Mouse (Mus musculus) adrenal gland, postnatal 14 days (tissue): ENCODE results near the gene Ggnbp2. TPM values are rescaled to one million over a fixed set of nuclear protein-coding genes. Genes with fewer than 3 reads are reported as not detected.

ENCODE experiments used
- DNase-seq: peaks from one replicate; pipeline ENCODE4 v3.0.0; 2021; ENCODE audit warnings: mixed read lengths
- microRNA-seq, 2 experiments: library from miRNA; unstranded; fragments of <30 nt; microRNA quantifications; one replicate each; pipeline ENCODE4 v1.2.0; 2021
- total RNA-seq: library from RNA; stranded (reverse); gene quantifications from 2 replicates; pipeline ENCODE4 v1.2.3, GENCODE M21; 2021

Ggnbp2 gene
- total RNA-seq, 1 experiment from 2014 or later = 74.2 TPM

- DNase-seq = no peak
These were observed 45.3 kb downstream of the Ggnbp2 start for GRCm38 (mm10) chr11:84825261-84825807.

- DNase-seq = peak; percentile 46
These were observed 47.1 kb downstream of the Ggnbp2 start for GRCm38 (mm10) chr11:84823484-84823897.

- no peak for DNase-seq
These were observed 48.1 kb downstream of the Ggnbp2 start for GRCm38 (mm10) chr11:84822487-84822886.

GRCm38 (mm10) chr11:84821131-84821770 lies 49.4 kb downstream of the Ggnbp2 start:
- DNase-seq = no peak

- peak; percentile 98 for DNase-seq
These were observed 51.5 kb downstream of the Ggnbp2 start, which contains the start of gene Mrm1 for GRCm38 (mm10) chr11:84818961-84819692. Gene Mrm1 (minus strand): TSS chr11:84819515.

- peak; percentile 88 for DNase-seq
These were observed 52.3 kb downstream of the Ggnbp2 start for GRCm38 (mm10) chr11:84818085-84818960.

GRCm38 (mm10) chr11:84817362-84817761 lies 53.3 kb downstream of the Ggnbp2 start:
- DNase-seq = peak; percentile 65

GRCm38 (mm10) chr11:84813724-84814510 lies 56.7 kb downstream of the Ggnbp2 start:
- peak; percentile 80 for DNase-seq

- no peak for DNase-seq
These were observed 66.2 kb downstream of the Ggnbp2 start for GRCm38 (mm10) chr11:84804373-84804772.

GRCm38 (mm10) chr11:84797627-84798353 lies 72.8 kb downstream of the Ggnbp2 start:
- DNase-seq = peak; percentile 83

- DNase-seq = no peak
These were observed 73.6 kb downstream of the Ggnbp2 start for GRCm38 (mm10) chr11:84797026-84797425.

- DNase-seq = peak; percentile 74
These were observed 76.0 kb downstream of the Ggnbp2 start for GRCm38 (mm10) chr11:84794496-84795113.

- DNase-seq = no peak
These were observed 77.1 kb downstream of the Ggnbp2 start for GRCm38 (mm10) chr11:84793545-84793944.

GRCm38 (mm10) chr11:84790383-84790782 lies 80.2 kb downstream of the Ggnbp2 start:
- no peak for DNase-seq

Small RNA genes within 50 kb of the gene (microRNA-seq; reads per million reads assigned to microRNA genes)
- 0 reads per million in 2 experiments for gene Gm23564

Other genes with a start within 250 kb of the Ggnbp2 start
- gene Mrm1, start 51.3 kb downstream of the Ggnbp2 start, total RNA-seq = 14.0 and 18.1 TPM in 2 replicates
- 49.4 and 49.8 TPM in 2 replicates for gene Dhrs11, start 41.8 kb downstream of the Ggnbp2 start, total RNA-seq
- 13.6 and 18.6 TPM in 2 replicates for gene Myo19, start 9.3 kb upstream of the Ggnbp2 start, total RNA-seq
- 8.9 and 9.2 TPM in 2 replicates for gene Pigw, start 9.5 kb upstream of the Ggnbp2 start, total RNA-seq
- 10.7 and 12.0 TPM in 2 replicates for gene Znhit3, start 45.5 kb upstream of the Ggnbp2 start, total RNA-seq
- gene Car4, start 87.0 kb upstream of the Ggnbp2 start, total RNA-seq = 44.1 and 70.3 TPM in 2 replicates